Mouse (Mus musculus): Measurements from ENCODE around the gene B430305J03Rik.

DNA sequence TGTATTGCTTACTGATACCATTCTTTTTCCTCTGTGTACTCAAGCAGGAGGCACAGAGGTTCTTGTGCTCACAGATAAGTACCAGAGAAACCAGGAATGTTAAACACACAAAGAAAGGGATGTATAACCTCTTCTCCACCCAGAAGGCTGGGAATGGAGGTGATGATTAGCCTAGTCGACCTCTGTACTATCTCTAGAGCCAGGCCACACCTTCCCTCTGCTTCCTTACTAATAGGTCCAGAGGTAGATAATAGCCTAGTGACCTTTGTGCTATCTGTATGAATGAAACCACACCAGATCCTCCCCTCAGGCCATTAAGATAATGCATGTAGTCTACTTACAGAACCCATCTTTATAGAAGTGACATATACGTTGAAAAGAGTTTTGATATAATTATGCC lies 29.5 kb downstream of the B430305J03Rik start:
- no peak for TF ChIP-seq POLR2A (IDR thresholded peaks at IDR 0.05; ENCODE audit: insufficient read length, low read depth)
- TF ChIP-seq SRF (IDR thresholded peaks at IDR 0.05; ENCODE audit: control insufficient read depth, insufficient read length, low read depth) = no peak

Data from myocyte (in vitro differentiated cells).